Mouse (Mus musculus): Measurements from ENCODE around the gene Pip4k2b. TPM values are rescaled to one million over a fixed set of nuclear protein-coding genes. Genes with fewer than 3 reads are reported as not detected.

Pip4k2b gene
- polyA plus RNA-seq, 1 experiment from 2014 or later, result 4.0 TPM

GRCm38 (mm10) chr11:97669829-97670228 is 74.7 kb downstream of the Pip4k2b start:
- 42% methylated on average over 6 of the region's 6 CpGs for WGBS
- Histone ChIP-seq H3K4me1 (replicated peaks) (peaks cover 18% of the 10 kb centered on the region), H3K27me3 (no peaks in the 10 kb centered on the region), H3K9me3 (no peaks in the 10 kb centered on the region), H3K4me2 (no peak overlapping the region), H3K9ac (no peak overlapping the region), H3K4me3 (no peak overlapping the region), H3K36me3 (peaks cover 46% of the 10 kb centered on the region), H3K27ac (replicated peaks) (no peak overlapping the region)
- no peak for ATAC-seq (ENCODE audit: low FRiP score, low read depth)

GRCm38 (mm10) chr11:97669268-97669667 is 75.2 kb downstream of the Pip4k2b start:
- no peaks in the 10 kb centered on the region for H3K27me3 ChIP-seq
- peaks cover 23% of the 10 kb centered on the region for H3K4me1 ChIP-seq (replicated peaks)
- ATAC-seq (ENCODE audit: low FRiP score, low read depth), result no peak
- WGBS, result 49% methylated on average over 15 of the region's 15 CpGs
- no peak overlapping the region for H3K27ac ChIP-seq (replicated peaks)
- peaks cover 41% of the 10 kb centered on the region for H3K36me3 ChIP-seq
- H3K4me3 ChIP-seq, result no peak overlapping the region
- H3K9me3 ChIP-seq, result no peaks in the 10 kb centered on the region
- no peak overlapping the region for H3K4me2 ChIP-seq
- H3K9ac ChIP-seq, result no peak overlapping the region

DNA sequence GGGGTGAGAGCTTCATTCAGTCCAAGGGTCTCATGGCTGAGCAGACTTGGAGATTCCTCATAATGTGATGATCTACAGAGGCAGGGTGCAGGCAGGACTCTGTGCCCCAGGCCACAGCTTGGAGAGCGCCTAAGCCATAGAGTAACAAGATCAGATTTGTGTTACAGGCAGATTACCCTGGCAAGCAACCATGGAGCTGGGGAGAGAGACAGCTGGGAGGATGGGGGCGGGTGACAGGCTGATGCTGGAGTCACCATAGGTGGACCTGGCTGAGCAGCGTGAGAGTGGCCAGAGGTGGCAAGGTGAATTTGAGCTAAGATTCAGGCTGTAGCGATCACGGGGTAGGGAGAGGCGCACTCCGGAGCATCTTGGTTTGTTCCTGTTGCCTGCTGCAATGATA is 76.3 kb downstream of the Pip4k2b start:
- Histone ChIP-seq H3K27me3 (no peaks in the 10 kb centered on the region), H3K4me3 (no peak overlapping the region), H3K27ac (replicated peaks) (no peak overlapping the region), H3K4me1 (replicated peaks) (peaks cover 25% of the 10 kb centered on the region), H3K9me3 (no peaks in the 10 kb centered on the region), H3K36me3 (peaks cover 30% of the 10 kb centered on the region), H3K4me2 (no peak overlapping the region), H3K9ac (no peak overlapping the region)
- no peak for ATAC-seq (ENCODE audit: low FRiP score, low read depth)
- WGBS, result 93% methylated on average over 7 of the region's 7 CpGs

GRCm38 (mm10) chr11:97666794-97667193 is 77.7 kb downstream of the Pip4k2b start:
- Histone ChIP-seq H3K4me1 (replicated peaks) (peaks cover 36% of the 10 kb centered on the region), H3K4me3 (no peak overlapping the region), H3K27ac (replicated peaks) (no peak overlapping the region), H3K4me2 (no peak overlapping the region), H3K27me3 (peaks cover 6% of the 10 kb centered on the region), H3K9me3 (no peaks in the 10 kb centered on the region), H3K9ac (no peak overlapping the region), H3K36me3 (peaks cover 21% of the 10 kb centered on the region)
- 96% methylated on average over 15 of the region's 15 CpGs for WGBS
- no peak for ATAC-seq (ENCODE audit: low FRiP score, low read depth)

DNA sequence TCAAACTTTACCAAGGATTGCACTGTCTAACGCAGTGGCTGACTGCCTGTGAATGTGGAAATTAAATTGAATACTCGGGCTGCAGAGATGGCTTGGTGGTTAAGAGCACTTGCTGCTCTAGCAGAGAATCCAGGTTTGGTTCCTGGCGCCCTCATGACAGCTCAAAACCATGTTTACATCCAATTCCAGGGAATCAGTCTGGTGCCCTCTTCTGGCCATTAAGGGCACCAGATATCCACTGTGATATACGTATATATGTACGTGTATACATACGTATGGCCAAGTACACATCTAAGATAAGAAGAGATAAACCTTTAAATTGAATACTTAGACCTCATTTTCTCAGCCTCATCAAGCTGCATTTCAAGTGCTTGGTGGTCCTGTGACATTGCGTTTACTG is 78.3 kb downstream of the Pip4k2b start:
- Histone ChIP-seq H3K36me3 (peaks cover 19% of the 10 kb centered on the region), H3K4me1 (replicated peaks) (peaks cover 40% of the 10 kb centered on the region)
- 89% methylated on average over 7 of the region's 7 CpGs for WGBS

DNA sequence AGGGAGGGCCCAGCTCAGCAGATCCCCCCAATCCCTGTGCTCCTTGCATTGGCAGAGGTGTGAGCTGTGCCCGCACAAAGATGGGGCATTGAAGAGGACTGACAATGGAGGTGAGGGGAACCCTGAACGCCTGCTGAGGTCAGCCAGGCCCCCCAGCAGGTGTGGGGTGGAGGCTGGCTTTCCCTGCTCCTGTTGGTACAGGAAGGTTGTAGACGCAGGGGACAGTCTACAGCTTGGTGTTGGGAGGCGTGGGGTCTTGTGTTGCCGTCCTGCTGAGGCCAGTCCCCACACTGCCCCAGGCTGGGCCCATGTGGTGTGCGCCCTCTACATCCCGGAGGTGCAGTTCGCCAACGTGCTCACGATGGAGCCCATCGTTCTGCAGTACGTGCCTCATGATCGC is 79.1 kb downstream of the Pip4k2b start:
- 86% methylated on average over 13 of the region's 13 CpGs for WGBS
- Histone ChIP-seq H3K4me3 (peak overlapping the region; percentile 90; the same call in 1 of the 2 replicates), H3K9ac (no peak overlapping the region), H3K4me2 (peak overlapping the region; percentile 81), H3K27ac (replicated peaks) (no peak overlapping the region), H3K36me3 (peaks cover 12% of the 10 kb centered on the region; the same call in 1 of the 2 replicates), H3K27me3 (peaks cover 18% of the 10 kb centered on the region), H3K9me3 (no peaks in the 10 kb centered on the region), H3K4me1 (replicated peaks) (peaks cover 46% of the 10 kb centered on the region)
- no peak for ATAC-seq (ENCODE audit: low FRiP score, low read depth)

More for the DNA sequence above, 78.3 kb downstream of the Pip4k2b start:
- H3K9me3 ChIP-seq, result no peaks in the 10 kb centered on the region
- H3K4me3 ChIP-seq, result no peak overlapping the region
- H3K27me3 ChIP-seq, result peaks cover 12% of the 10 kb centered on the region
- no peak overlapping the region for H3K9ac ChIP-seq
- H3K4me2 ChIP-seq, result no peak overlapping the region
- no peak for ATAC-seq (ENCODE audit: low FRiP score, low read depth)
- no peak overlapping the region for H3K27ac ChIP-seq (replicated peaks)

Small RNA genes within 50 kb of the gene (microRNA-seq; reads per million reads assigned to microRNA genes)
- gene Mir6927 (not detected), gene Mir8102 (not detected)

Other genes with a start within 250 kb of the Pip4k2b start
- 1.2 and 1.3 TPM in 2 replicates for gene 4933428G20Rik, start 244.4 kb downstream of the Pip4k2b start, polyA plus RNA-seq (2015; fragmentation: Nextera tagmentation; extraction: Ambion mirVana)
- 11.9 TPM in 2 replicates for gene Srcin1, start 168.5 kb downstream of the Pip4k2b start, polyA plus RNA-seq (2015; fragmentation: Nextera tagmentation; extraction: Ambion mirVana)
- gene Epop, start 115.0 kb downstream of the Pip4k2b start, polyA plus RNA-seq (2015; fragmentation: Nextera tagmentation; extraction: Ambion mirVana), result 2.6 and 3.0 TPM in 2 replicates
- gene Mllt6, start 81.3 kb downstream of the Pip4k2b start, polyA plus RNA-seq (2015; fragmentation: Nextera tagmentation; extraction: Ambion mirVana), result 3.4 and 3.5 TPM in 2 replicates
- gene Cisd3, start 58.9 kb downstream of the Pip4k2b start, polyA plus RNA-seq (2015; fragmentation: Nextera tagmentation; extraction: Ambion mirVana), result 33.2 and 37.0 TPM in 2 replicates
- 18.9 and 19.5 TPM in 2 replicates for gene Pcgf2, start 44.2 kb downstream of the Pip4k2b start, polyA plus RNA-seq (2015; fragmentation: Nextera tagmentation; extraction: Ambion mirVana)
- gene Psmb3, start 41.3 kb downstream of the Pip4k2b start, polyA plus RNA-seq (2015; fragmentation: Nextera tagmentation; extraction: Ambion mirVana), result 416 and 449 TPM in 2 replicates
- gene Cwc25, start 21.9 kb upstream of the Pip4k2b start, polyA plus RNA-seq (2015; fragmentation: Nextera tagmentation; extraction: Ambion mirVana), result 14.9 and 16.2 TPM in 2 replicates
- 0.26 and 0.28 TPM in 2 replicates for gene 1700001P01Rik, start 31.2 kb upstream of the Pip4k2b start, polyA plus RNA-seq (2015; fragmentation: Nextera tagmentation; extraction: Ambion mirVana)
- 296 and 312 TPM in 2 replicates for gene Rpl23, start 37.7 kb upstream of the Pip4k2b start, polyA plus RNA-seq (2015; fragmentation: Nextera tagmentation; extraction: Ambion mirVana)
- gene Lasp1, start 54.3 kb upstream of the Pip4k2b start, polyA plus RNA-seq (2015; fragmentation: Nextera tagmentation; extraction: Ambion mirVana), result 152 and 173 TPM in 2 replicates
- gene B230217C12Rik, start 96.1 kb upstream of the Pip4k2b start, polyA plus RNA-seq (2015; fragmentation: Nextera tagmentation; extraction: Ambion mirVana), result 32.4 and 38.8 TPM in 2 replicates
- gene Fbxo47, start 139.4 kb upstream of the Pip4k2b start, polyA plus RNA-seq (2015; fragmentation: Nextera tagmentation; extraction: Ambion mirVana), result 0.60 and 0.69 TPM in 2 replicates
- gene Plxdc1, start 241.7 kb upstream of the Pip4k2b start, polyA plus RNA-seq (2015; fragmentation: Nextera tagmentation; extraction: Ambion mirVana), result 1.4 and 1.5 TPM in 2 replicates